Mouse (Mus musculus) MEL (cell line): ENCODE data around the gene Megf8. TPM values are rescaled to one million over a fixed set of nuclear protein-coding genes. Genes with fewer than 3 reads are reported as not detected.

Experiments used
- DNase-seq: peaks from one replicate; pipeline ENCODE4 v3.0.0; 2011; ENCODE audit warnings: low read depth, low spot score
- H3K27ac ChIP-seq: 2 replicates; pipeline ENCODE4 v1.5.1; 2012; ENCODE audit warnings: low read depth, mild to moderate bottlenecking, control low read depth, low read length, moderate library complexity; ENCODE audit not compliant: control insufficient read depth
- H3K27me3 ChIP-seq, 2 experiments: fragments of 150-350 bp in 1 of 2; sonication (generic) in 1 of 2; 2 replicates each; pipeline ENCODE4 v1.6.1; 2012; ENCODE audit warnings: low read length in 2 of 2, mild to moderate bottlenecking in 2 of 2, improper control_type of control experiment in 1 of 2, moderate library complexity in 1 of 2; ENCODE audit not compliant: insufficient read depth in 2 of 2, control insufficient read depth in 1 of 2
- H3K36me3 ChIP-seq, 2 experiments: 2 replicates each; pipeline ENCODE4 v1.6.1; 2012 to 2014; ENCODE audit warnings: low read length in 2 of 2, improper control_type of control experiment in 1 of 2, inconsistent platforms in 1 of 2, mild to moderate bottlenecking in 1 of 2; ENCODE audit not compliant: insufficient read depth in 2 of 2, control insufficient read depth in 1 of 2
- H3K4me1 ChIP-seq, 2 experiments: fragments of 150-350 bp in 1 of 2; sonication (generic) in 1 of 2; 2 replicates each; pipeline ENCODE4 v1.6.1; 2012; ENCODE audit warnings: low read length in 2 of 2, improper control_type of control experiment in 1 of 2, mild to moderate bottlenecking in 1 of 2; ENCODE audit not compliant: insufficient read depth in 2 of 2, control insufficient read depth in 1 of 2
- H3K4me3 ChIP-seq, 2 experiments: fragments of 150-350 bp in 1 of 2; sonication (generic) in 1 of 2; 2 replicates each; pipeline ENCODE4 v1.5.1; 2012; ENCODE audit warnings: low read depth in 2 of 2, low read length in 2 of 2, mild to moderate bottlenecking in 2 of 2, moderate library complexity in 2 of 2, control low read depth in 1 of 2, improper control_type of control experiment in 1 of 2; ENCODE audit not compliant: control insufficient read depth in 1 of 2, insufficient read depth in 1 of 2
- H3K79me2 ChIP-seq: 2 replicates; pipeline ENCODE4 v1.6.1; 2012; ENCODE audit warnings: mild to moderate bottlenecking, low read length, moderate library complexity; ENCODE audit not compliant: control insufficient read depth, poor library complexity, insufficient read depth
- H3K9ac ChIP-seq: 2 replicates; pipeline ENCODE4 v1.6.1; 2012; ENCODE audit warnings: low read depth, mild to moderate bottlenecking, control low read depth, low read length, moderate library complexity; ENCODE audit not compliant: control insufficient read depth, poor library complexity, severe bottlenecking
- H3K9me3 ChIP-seq: fragments of 150-350 bp; sonication (generic); replicated peaks from 2 replicates; pipeline ENCODE4 v1.6.1; 2012; ENCODE audit warnings: mild to moderate bottlenecking, low read length, improper control_type of control experiment, moderate library complexity; ENCODE audit not compliant: insufficient read depth
- BHLHE40 ChIP-seq: IDR thresholded peaks from 2 replicates; pipeline ENCODE4 v1.6.1; 2012; ENCODE audit warnings: low read depth, mild to moderate bottlenecking, inconsistent platforms, low read length, improper control_type of control experiment, borderline replicate concordance
- CHD2 ChIP-seq: IDR thresholded peaks from 2 replicates; pipeline ENCODE4 v1.6.1; 2011; ENCODE audit warnings: low read length, improper control_type of control experiment
- CTCF ChIP-seq, 3 experiments: IDR thresholded peaks in 2 of 3; conservative IDR thresholded peaks in 1 of 3; 2 replicates each; pipeline ENCODE4 v1.5.1; 2011 to 2012; ENCODE audit warnings: low read length in 3 of 3, low read depth in 2 of 3, mild to moderate bottlenecking in 2 of 3, improper control_type of control experiment in 1 of 3, inconsistent platforms in 1 of 3, mixed read lengths in 1 of 3, moderate library complexity in 1 of 3; ENCODE audit not compliant: control insufficient read depth in 1 of 3, insufficient read depth in 1 of 3, poor library complexity in 1 of 3, severe bottlenecking in 1 of 3
- E2F4 ChIP-seq: IDR thresholded peaks from 2 replicates; pipeline ENCODE4 v1.6.1; 2011; ENCODE audit warnings: low read depth, low read length, improper control_type of control experiment, borderline replicate concordance
- EP300 ChIP-seq, 2 experiments: IDR thresholded peaks; 2 replicates each; pipeline ENCODE4 v1.6.1; 2011; ENCODE audit warnings: improper control_type of control experiment in 2 of 2, low read length in 2 of 2, low read depth in 1 of 2, mild to moderate bottlenecking in 1 of 2
- ETS1 ChIP-seq: IDR thresholded peaks from 2 replicates; pipeline ENCODE4 v1.6.1; 2012; ENCODE audit warnings: low read depth, mild to moderate bottlenecking, inconsistent platforms, low read length, improper control_type of control experiment, moderate library complexity
- GABPA ChIP-seq: IDR thresholded peaks from 2 replicates; pipeline ENCODE4 v1.6.1; 2012; ENCODE audit warnings: low read depth, mild to moderate bottlenecking, inconsistent platforms, low read length, improper control_type of control experiment, moderate library complexity
- HCFC1 ChIP-seq: IDR thresholded peaks from 2 replicates; pipeline ENCODE4 v1.6.1; 2012; ENCODE audit warnings: low read depth, mild to moderate bottlenecking, inconsistent platforms, low read length, improper control_type of control experiment, moderate library complexity
- JUND ChIP-seq: IDR thresholded peaks from 2 replicates; pipeline ENCODE4 v1.6.1; 2011; ENCODE audit warnings: low read depth, mild to moderate bottlenecking, improper control_type of control experiment, low read length
- KAT2A ChIP-seq: conservative IDR thresholded peaks from 2 replicates; pipeline ENCODE4 v1.6.1; 2012; ENCODE audit warnings: low read depth, low read length, improper control_type of control experiment, inconsistent platforms
- MAX ChIP-seq: IDR thresholded peaks from 2 replicates; pipeline ENCODE4 v1.6.1; 2011; ENCODE audit warnings: low read length, improper control_type of control experiment
- MAZ ChIP-seq: IDR thresholded peaks from 2 replicates; pipeline ENCODE4 v1.6.1; 2012; ENCODE audit warnings: low read depth, mild to moderate bottlenecking, inconsistent platforms, low read length, improper control_type of control experiment
- MEF2A ChIP-seq: IDR thresholded peaks from 2 replicates; pipeline ENCODE4 v1.6.1; 2014; ENCODE audit warnings: low read depth, mild to moderate bottlenecking, inconsistent platforms, low read length, improper control_type of control experiment; ENCODE audit not compliant: poor library complexity, insufficient replicate concordance, severe bottlenecking; ENCODE audit errors: extremely low read depth
- MXI1 ChIP-seq: IDR thresholded peaks from 2 replicates; pipeline ENCODE4 v1.6.1; 2011; ENCODE audit warnings: mild to moderate bottlenecking, low read depth, low read length, improper control_type of control experiment
- MYB ChIP-seq: IDR thresholded peaks from 2 replicates; pipeline ENCODE4 v1.6.1; 2011; ENCODE audit warnings: mild to moderate bottlenecking, low read depth, low read length, improper control_type of control experiment
- MYC ChIP-seq: IDR thresholded peaks from 2 replicates; pipeline ENCODE4 v1.6.1; 2011; ENCODE audit warnings: low read depth, mild to moderate bottlenecking, low read length, improper control_type of control experiment, moderate library complexity
- NELFE ChIP-seq: IDR thresholded peaks from 2 replicates; pipeline ENCODE4 v1.6.1; 2011; ENCODE audit warnings: low read depth, low read length, improper control_type of control experiment
- NRF1 ChIP-seq: IDR thresholded peaks from 2 replicates; pipeline ENCODE4 v1.6.1; 2014; ENCODE audit warnings: low read depth, mild to moderate bottlenecking, inconsistent platforms, low read length, improper control_type of control experiment, moderate library complexity; ENCODE audit not compliant: poor library complexity, insufficient read depth, severe bottlenecking
- POLR2A ChIP-seq, 2 experiments: IDR thresholded peaks; 2 replicates each; pipeline ENCODE4 v1.6.1; 2011 to 2012; ENCODE audit warnings: low read length in 2 of 2, mild to moderate bottlenecking in 2 of 2, control low read depth in 1 of 2, improper control_type of control experiment in 1 of 2, low read depth in 1 of 2, moderate library complexity in 1 of 2; ENCODE audit not compliant: control insufficient read depth in 1 of 2, insufficient read depth in 1 of 2, poor library complexity in 1 of 2
- POLR2AphosphoS2 ChIP-seq: IDR thresholded peaks from 2 replicates; pipeline ENCODE4 v1.6.1; 2011; ENCODE audit warnings: low read length, improper control_type of control experiment
- POLR2AphosphoS5 ChIP-seq: IDR thresholded peaks from 2 replicates; pipeline ENCODE4 v1.6.1; 2012; ENCODE audit warnings: low read depth, borderline replicate concordance, mild to moderate bottlenecking, inconsistent platforms, low read length, moderate library complexity, mixed read lengths
- RAD21 ChIP-seq: IDR thresholded peaks from 2 replicates; pipeline ENCODE4 v1.6.1; 2011; ENCODE audit warnings: mild to moderate bottlenecking, low read depth, low read length, improper control_type of control experiment
- RCOR1 ChIP-seq: IDR thresholded peaks from 2 replicates; pipeline ENCODE4 v1.6.1; 2012; ENCODE audit warnings: low read depth, mild to moderate bottlenecking, inconsistent platforms, low read length, improper control_type of control experiment
- SIN3A ChIP-seq: IDR thresholded peaks from 2 replicates; pipeline ENCODE4 v1.6.1; 2012; ENCODE audit warnings: low read length, improper control_type of control experiment, inconsistent platforms
- TAL1 ChIP-seq: IDR thresholded peaks from 2 replicates; pipeline ENCODE4 v1.6.1; 2012; ENCODE audit warnings: mild to moderate bottlenecking, inconsistent platforms, low read length, moderate library complexity, mixed read lengths
- TBP ChIP-seq: IDR thresholded peaks from 2 replicates; pipeline ENCODE4 v1.8.0; 2011; ENCODE audit warnings: low read depth, low read length, improper control_type of control experiment
- TCF12 ChIP-seq: IDR thresholded peaks from 2 replicates; pipeline ENCODE4 v1.6.1; 2014; ENCODE audit warnings: low read depth, mild to moderate bottlenecking, inconsistent platforms, low read length, improper control_type of control experiment, moderate library complexity
- UBTF ChIP-seq: IDR thresholded peaks from 2 replicates; pipeline ENCODE4 v1.6.1; 2012; ENCODE audit warnings: low read depth, mild to moderate bottlenecking, inconsistent platforms, low read length, improper control_type of control experiment, moderate library complexity, borderline replicate concordance; ENCODE audit not compliant: insufficient read depth
- USF1 ChIP-seq: IDR thresholded peaks from 2 replicates; pipeline ENCODE4 v1.6.1; 2014; ENCODE audit warnings: low read depth, mild to moderate bottlenecking, inconsistent platforms, low read length, improper control_type of control experiment, moderate library complexity
- USF2 ChIP-seq, 2 experiments: IDR thresholded peaks; 2 replicates each; pipeline ENCODE4 v1.6.1; 2011 to 2012; ENCODE audit warnings: improper control_type of control experiment in 2 of 2, low read length in 2 of 2, borderline replicate concordance in 1 of 2, inconsistent platforms in 1 of 2, low read depth in 1 of 2, mild to moderate bottlenecking in 1 of 2; ENCODE audit not compliant: insufficient read depth in 1 of 2
- ZC3H11A ChIP-seq: IDR thresholded peaks from 2 replicates; pipeline ENCODE4 v1.6.1; 2012; ENCODE audit warnings: low read depth, mild to moderate bottlenecking, inconsistent platforms, low read length, improper control_type of control experiment
- ZKSCAN1 ChIP-seq: IDR thresholded peaks from 2 replicates; pipeline ENCODE4 v1.6.1; 2012; ENCODE audit warnings: low read depth, mild to moderate bottlenecking, inconsistent platforms, low read length, improper control_type of control experiment, moderate library complexity
- ZMIZ1 ChIP-seq: IDR thresholded peaks from 2 replicates; pipeline ENCODE4 v1.6.1; 2012; ENCODE audit warnings: low read depth, mild to moderate bottlenecking, inconsistent platforms, low read length, improper control_type of control experiment, moderate library complexity
- ZNF384 ChIP-seq: IDR thresholded peaks from 2 replicates; pipeline ENCODE4 v1.6.1; 2012; ENCODE audit warnings: low read depth, mild to moderate bottlenecking, inconsistent platforms, low read length, improper control_type of control experiment
- polyA plus RNA-seq, 2 experiments: library from polyadenylated mRNA; stranded (reverse) in 1 of 2; unstranded in 1 of 2; fragments of >175 nt in 1 of 2; fragments of >200 nt in 1 of 2; gene quantifications; 2 replicates each; pipeline versions ENCODE4 v1.2.1 to v1.2.4; 2012; ENCODE audit warnings: low replicate concordance in 2 of 2, low read depth in 1 of 2; ENCODE audit not compliant: insufficient read length in 2 of 2, insufficient read depth in 1 of 2, missing spikeins in 1 of 2
- total RNA-seq: library from RNA; depleted of rRNA; stranded (reverse); fragments of 300-350 nt; gene quantifications from 2 replicates; pipeline ENCODE4 v1.2.3, GENCODE M21; 2012

Megf8 gene
- total and polyA plus RNA-seq, 3 experiments: 12.7 to 22.0 TPM; not detected in 1

- H3K4me1 ChIP-seq: peaks cover 26 to 50% of the 10 kb centered on the region in 2 experiments
Measured at GRCm38 (mm10) chr7:25279861-25280791, 36.8 kb upstream of the Megf8 start.

GRCm38 (mm10) chr7:25281166-25281733 is 35.7 kb upstream of the Megf8 start:
- Histone ChIP-seq H3K27ac (peak overlapping the region; percentile 94), H3K27me3 (no peaks in the 10 kb centered on the region), H3K4me1 (peaks cover 26 to 41% of the 10 kb centered on the region in 2 experiments), H3K36me3 (peaks cover 7 to 40% of the 10 kb centered on the region in 2 experiments), H3K4me3 (peak overlapping the region; percentile 30 to 38), H3K9me3 (no peaks in the 10 kb centered on the region), H3K9ac (peak overlapping the region; percentile 66), H3K79me2 (peaks cover 32% of the 10 kb centered on the region)
- peak; percentile 66 for DNase-seq
- TF ChIP-seq MAX: peak; percentile 60; the same call in 1 of the 2 replicates
- no peak for TF ChIP-seq JUND
- TF ChIP-seq ETS1: 0 out of 2 replicates have a peak, but pooled peaks have one; percentile 5
- TF ChIP-seq MYC: 0 out of 2 replicates have a peak, but pooled peaks have one; percentile 39
- peak; percentile 15 for TF ChIP-seq MXI1
- no peak for TF ChIP-seq NRF1

More at GRCm38 (mm10) chr7:25279861-25280791, 36.8 kb upstream of the Megf8 start:
- Histone ChIP-seq H3K79me2 (peaks cover 35% of the 10 kb centered on the region), H3K27ac (peak overlapping the region; percentile 94), H3K4me3 (peak overlapping the region; percentile 42 to 44), H3K9me3 (no peaks in the 10 kb centered on the region), H3K27me3 (no peaks in the 10 kb centered on the region), H3K9ac (peak overlapping the region; percentile 66), H3K36me3 (peaks cover 0 to 47% of the 10 kb centered on the region in 2 experiments; a peak in 3 of 4 replicates)
- DNase-seq: peak; percentile 92
- TF ChIP-seq ZMIZ1 (no peak), RCOR1 (peak; percentile 73), POLR2AphosphoS5 (no peak), ZNF384 (no peak), POLR2A (IDR thresholded peaks at IDR 0.05; ENCODE audit: control insufficient read depth in 1 of 2, insufficient read depth in 1 of 2, low read depth in 1 of 2, low read length in 2 of 2, poor library complexity in 1 of 2) (peak; percentile 47 to 63; a peak in 2 of 4 replicates), CTCF (IDR thresholded peaks at IDR 0.05 in 2 of 3, conservative IDR thresholded peaks at IDR 0.05 in 1 of 3; ENCODE audit: control insufficient read depth in 1 of 3, insufficient read depth in 1 of 3, low read depth in 2 of 3, low read length in 3 of 3, poor library complexity in 1 of 3, severe bottlenecking in 1 of 3) (no peak), MXI1 (no peak; the same call in 1 of the 2 replicates), KAT2A (no peak), MAZ (peak; percentile 96), GABPA (no peak), BHLHE40 (no peak), USF2 (IDR thresholded peaks at IDR 0.05; ENCODE audit: borderline replicate concordance in 1 of 2, insufficient read depth in 1 of 2, low read depth in 1 of 2, low read length in 2 of 2) (no peak), NELFE (peak; percentile 76), MEF2A (peak; percentile 54; the same call in 1 of the 2 replicates), ZKSCAN1 (no peak), NRF1 (no peak), EP300 (IDR thresholded peaks at IDR 0.05; ENCODE audit: low read depth in 1 of 2, low read length in 2 of 2) (peak; percentile 76 to 81), SIN3A (peak; percentile 90), RAD21 (no peak), CHD2 (no peak), HCFC1 (peak; percentile 69), MYB (0 out of 2 replicates have a peak, but pooled peaks have one; percentile 75), ZC3H11A (no peak), UBTF (no peak), USF1 (no peak), MAX (peak; percentile 73), MYC (peak; percentile 62; the same call in 1 of the 2 replicates), JUND (peak; percentile 94), E2F4 (no peak), TCF12 (peak; percentile 50; the same call in 1 of the 2 replicates), ETS1 (peak; percentile 85), TBP (peak; percentile 46), TAL1 (peak; percentile 41), POLR2AphosphoS2 (no peak)
